Mouse (Mus musculus): ENCODE measurements at regions not wholly inside any gene's neighbourhood (a gene's known extent, or its start where the extent isn't known, plus 50 kb on each side); places are given as distances from the start of the nearest gene placed in this dataset.

DNA sequence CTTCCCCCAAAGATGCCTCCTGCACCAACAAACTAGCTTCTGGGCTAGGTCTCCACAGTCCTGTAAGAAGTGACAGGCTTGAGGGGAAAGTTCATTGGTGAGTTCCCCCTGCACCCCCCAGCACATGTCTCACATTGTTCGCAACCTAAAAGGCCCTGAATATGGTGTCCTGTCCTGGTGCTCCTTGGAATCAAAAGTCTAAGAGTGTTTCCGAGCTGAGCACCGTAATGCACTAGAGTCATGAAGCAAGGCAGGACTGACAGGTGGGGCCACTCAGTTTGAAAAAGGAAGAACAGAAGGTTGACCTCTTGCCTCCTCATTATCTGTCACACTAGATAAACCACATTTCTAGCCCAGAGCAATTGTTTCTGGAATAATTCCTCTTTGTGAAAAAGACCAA lies 650.4 kb upstream of the Igfbp3 start:
- Histone ChIP-seq H3K36me3 (ENCODE audit: control insufficient read depth, insufficient read depth) (no peaks in the 10 kb centered on the region), H3K27ac (ENCODE audit: low read depth, low read length) (no peak overlapping the region)

DNA sequence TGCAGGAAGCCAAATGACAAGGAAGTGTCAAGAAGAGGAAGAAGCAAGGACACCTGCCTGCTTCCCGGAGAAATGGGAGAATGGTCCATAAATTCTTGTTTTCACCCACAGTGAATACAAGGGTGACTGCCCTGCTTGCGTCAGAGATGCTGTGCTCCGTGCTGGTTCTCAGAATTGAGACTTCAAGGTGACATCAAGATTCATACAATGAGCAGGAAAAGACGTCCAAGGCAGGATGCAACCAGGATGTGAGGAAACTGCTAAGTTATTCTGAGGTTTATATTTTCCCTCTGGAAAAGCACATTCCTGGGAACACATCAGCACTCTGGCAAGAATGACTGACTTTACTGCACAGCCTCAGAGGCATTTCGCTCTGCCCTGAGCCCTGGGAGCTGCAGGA lies 650.0 kb upstream of the Igfbp3 start:
- no peaks in the 10 kb centered on the region for H3K36me3 ChIP-seq (ENCODE audit: control insufficient read depth, insufficient read depth)

More for the DNA sequence above, 650.4 kb upstream of the Igfbp3 start:
- H3K4me2 ChIP-seq (replicated peaks; ENCODE audit: low read depth) = no peak overlapping the region
- WGBS = 63% methylated on average over 3 of the region's 3 CpGs
- H3K27me3 ChIP-seq (replicated peaks; ENCODE audit: control insufficient read depth, insufficient read depth, low read length) = no peaks in the 10 kb centered on the region
- H3K9ac ChIP-seq (ENCODE audit: low read depth, low read length) = no peak overlapping the region
- no peak overlapping the region for H3K4me3 ChIP-seq (ENCODE audit: low read depth, low read length)
- no peak for ATAC-seq
- no peaks in the 10 kb centered on the region for H3K9me3 ChIP-seq (ENCODE audit: control insufficient read depth)
- H3K4me1 ChIP-seq (replicated peaks; ENCODE audit: control insufficient read depth, insufficient read depth, low read length) = no peaks in the 10 kb centered on the region
- TF ChIP-seq CTCF (IDR thresholded peaks at IDR 0.05; ENCODE audit: low read depth) = no peak

DNA sequence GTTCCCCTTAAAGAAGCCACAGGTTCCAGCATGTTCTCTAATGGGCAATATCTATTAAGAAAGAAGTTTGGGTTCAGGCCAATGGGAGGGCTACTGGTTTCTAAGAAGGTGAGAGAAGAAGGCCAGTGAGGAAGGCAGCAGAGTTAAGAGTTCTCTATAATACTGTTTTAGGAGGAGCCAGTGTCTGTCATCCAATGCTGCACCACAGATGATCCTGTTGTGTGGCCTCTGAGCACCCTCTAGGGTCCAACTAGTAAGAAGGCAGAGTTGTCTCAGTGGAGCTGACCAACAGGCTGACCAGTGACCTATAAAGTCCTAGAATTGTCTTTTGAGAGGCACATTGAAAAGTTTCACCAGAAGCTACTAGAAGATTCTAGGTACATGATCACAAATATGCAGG lies 648.8 kb upstream of the Igfbp3 start:
- Histone ChIP-seq H3K27ac (ENCODE audit: low read depth, low read length) (no peak overlapping the region), H3K27me3 (replicated peaks; ENCODE audit: control insufficient read depth, insufficient read depth, low read length) (no peaks in the 10 kb centered on the region), H3K4me3 (ENCODE audit: low read depth, low read length) (no peak overlapping the region), H3K36me3 (ENCODE audit: control insufficient read depth, insufficient read depth) (no peaks in the 10 kb centered on the region), H3K9ac (ENCODE audit: low read depth, low read length) (no peak overlapping the region), H3K9me3 (ENCODE audit: control insufficient read depth) (no peaks in the 10 kb centered on the region), H3K4me2 (replicated peaks; ENCODE audit: low read depth) (no peak overlapping the region), H3K4me1 (replicated peaks; ENCODE audit: control insufficient read depth, insufficient read depth, low read length) (no peaks in the 10 kb centered on the region)
- TF ChIP-seq CTCF (IDR thresholded peaks at IDR 0.05; ENCODE audit: low read depth) = peak; percentile 48
- no peak for ATAC-seq

More for the DNA sequence above, 650.0 kb upstream of the Igfbp3 start:
- no peaks in the 10 kb centered on the region for H3K4me1 ChIP-seq (replicated peaks; ENCODE audit: control insufficient read depth, insufficient read depth, low read length)
- 53% methylated on average over 5 of the region's 5 CpGs for WGBS
- no peak overlapping the region for H3K4me2 ChIP-seq (replicated peaks; ENCODE audit: low read depth)
- no peak for TF ChIP-seq CTCF (IDR thresholded peaks at IDR 0.05; ENCODE audit: low read depth)
- H3K27me3 ChIP-seq (replicated peaks; ENCODE audit: control insufficient read depth, insufficient read depth, low read length) = no peaks in the 10 kb centered on the region
- no peak for ATAC-seq
- no peaks in the 10 kb centered on the region for H3K9me3 ChIP-seq (ENCODE audit: control insufficient read depth)
- H3K27ac ChIP-seq (ENCODE audit: low read depth, low read length) = no peak overlapping the region
- H3K9ac ChIP-seq (ENCODE audit: low read depth, low read length) = no peak overlapping the region
- H3K4me3 ChIP-seq (ENCODE audit: low read depth, low read length) = no peak overlapping the region

DNA sequence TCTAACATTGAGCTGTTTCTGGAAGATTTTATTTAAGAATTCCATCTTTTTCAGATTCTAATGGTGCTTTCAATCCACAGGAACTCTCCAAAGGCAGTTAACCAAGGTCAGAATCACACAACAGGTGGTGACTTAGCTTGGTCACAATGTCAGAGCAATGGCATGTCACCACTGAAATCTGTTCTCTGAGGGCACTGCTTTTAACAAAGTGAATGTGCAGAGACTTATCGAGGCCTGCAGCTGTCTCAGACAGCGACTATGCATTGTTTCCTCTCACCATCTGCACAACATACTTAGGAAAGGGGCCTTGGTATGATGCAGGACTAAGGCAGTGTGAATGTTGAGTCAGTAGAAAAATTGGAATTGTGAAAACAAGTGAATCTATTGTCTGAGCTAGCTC lies 638.9 kb upstream of the Igfbp3 start:
- Histone ChIP-seq H3K27ac (ENCODE audit: low read depth, low read length) (no peak overlapping the region), H3K4me3 (ENCODE audit: low read depth, low read length) (no peak overlapping the region), H3K9ac (ENCODE audit: low read depth, low read length) (no peak overlapping the region), H3K9me3 (ENCODE audit: control insufficient read depth) (no peaks in the 10 kb centered on the region), H3K36me3 (ENCODE audit: control insufficient read depth, insufficient read depth) (no peaks in the 10 kb centered on the region), H3K4me1 (replicated peaks; ENCODE audit: control insufficient read depth, insufficient read depth, low read length) (no peaks in the 10 kb centered on the region), H3K27me3 (replicated peaks; ENCODE audit: control insufficient read depth, insufficient read depth, low read length) (no peaks in the 10 kb centered on the region), H3K4me2 (replicated peaks; ENCODE audit: low read depth) (no peak overlapping the region)
- 74% methylated on average over 2 of the region's 2 CpGs for whole genome bisulfite sequencing
- no peak for ATAC-seq
- TF ChIP-seq CTCF (IDR thresholded peaks at IDR 0.05; ENCODE audit: low read depth) = no peak

DNA sequence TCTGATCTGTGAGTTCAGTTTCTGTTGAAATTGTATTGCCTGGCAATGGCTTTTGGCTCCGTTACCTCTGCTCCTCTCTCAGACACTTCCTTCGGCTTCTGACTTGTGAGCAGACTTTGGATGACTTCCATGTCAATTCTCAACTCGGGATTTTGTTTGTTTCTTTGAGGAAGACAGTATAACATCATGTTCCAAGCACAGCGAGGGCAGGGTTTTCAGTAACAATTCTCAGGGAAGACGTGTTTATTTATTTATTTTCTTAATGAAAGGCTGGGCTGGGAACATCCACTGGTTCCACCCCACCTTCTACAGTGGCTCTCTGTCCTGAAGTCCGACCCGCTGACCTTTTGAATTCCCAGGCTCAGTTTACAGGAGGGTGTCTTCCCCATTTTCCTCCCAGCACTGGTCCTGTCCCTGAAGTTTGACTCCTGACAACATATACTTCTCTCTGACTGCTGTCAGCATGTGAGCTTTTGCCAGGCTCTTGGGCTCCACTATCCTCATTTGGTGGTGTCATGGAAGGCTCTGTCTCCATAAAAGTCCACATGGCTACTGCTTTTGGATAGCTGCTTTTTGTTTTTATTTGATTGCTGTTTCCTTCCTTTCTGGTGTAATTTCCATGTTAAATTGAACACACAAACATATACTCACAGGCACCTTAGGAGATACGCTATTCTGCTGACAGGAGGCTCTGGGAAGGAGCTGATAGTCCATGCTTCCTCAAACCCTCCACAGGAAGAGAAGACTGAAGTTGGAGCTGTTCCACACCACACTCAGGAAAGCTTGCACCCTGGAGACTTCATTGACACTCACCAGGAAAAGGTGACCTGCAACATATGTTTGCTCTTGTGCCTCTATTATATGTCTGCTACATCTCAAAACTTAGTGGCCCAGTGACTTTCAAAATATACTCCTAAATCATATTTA lies 624.9 kb upstream of the Igfbp3 start:
- H3K4me3 ChIP-seq (ENCODE audit: low read depth, low read length) = no peak overlapping the region
- H3K36me3 ChIP-seq (ENCODE audit: control insufficient read depth, insufficient read depth) = no peaks in the 10 kb centered on the region
- no peak overlapping the region for H3K27ac ChIP-seq (ENCODE audit: low read depth, low read length)
- no peak overlapping the region for H3K4me2 ChIP-seq (replicated peaks; ENCODE audit: low read depth)
- H3K9ac ChIP-seq (ENCODE audit: low read depth, low read length) = no peak overlapping the region
- WGBS = 55% methylated on average over 8 of the region's 8 CpGs
- H3K9me3 ChIP-seq (ENCODE audit: control insufficient read depth) = no peaks in the 10 kb centered on the region
- ATAC-seq = no peak
- no peak for TF ChIP-seq CTCF (IDR thresholded peaks at IDR 0.05; ENCODE audit: low read depth)
- H3K27me3 ChIP-seq (replicated peaks; ENCODE audit: control insufficient read depth, insufficient read depth, low read length) = no peaks in the 10 kb centered on the region
- no peaks in the 10 kb centered on the region for H3K4me1 ChIP-seq (replicated peaks; ENCODE audit: control insufficient read depth, insufficient read depth, low read length)

DNA sequence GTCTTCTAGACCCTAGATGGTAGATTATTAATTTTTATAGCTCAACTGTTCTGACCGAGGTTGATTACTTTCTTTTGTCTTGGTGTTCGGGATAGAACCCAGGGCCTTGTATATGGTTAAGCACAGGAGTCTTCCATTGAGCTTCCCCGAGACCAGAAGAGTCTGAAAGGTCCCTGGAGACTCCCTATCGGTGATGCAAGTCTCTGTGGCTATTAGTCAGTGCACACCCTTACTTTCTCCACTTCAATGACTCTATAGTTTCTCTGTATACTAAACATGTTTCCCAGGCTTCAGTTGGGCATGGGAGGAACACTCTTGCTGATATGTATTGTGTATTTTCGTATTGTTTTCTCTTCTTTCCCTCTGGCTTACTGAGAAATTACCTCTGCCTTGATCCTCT lies 623.8 kb upstream of the Igfbp3 start:
- 80% methylated on average over 5 of the region's 5 CpGs for WGBS
- H3K9ac ChIP-seq (ENCODE audit: low read depth, low read length) = no peak overlapping the region

More for the DNA sequence above, 623.8 kb upstream of the Igfbp3 start:
- ATAC-seq = no peak
- Histone ChIP-seq H3K27me3 (replicated peaks; ENCODE audit: control insufficient read depth, insufficient read depth, low read length) (no peaks in the 10 kb centered on the region), H3K27ac (ENCODE audit: low read depth, low read length) (no peak overlapping the region), H3K4me2 (replicated peaks; ENCODE audit: low read depth) (no peak overlapping the region), H3K4me3 (ENCODE audit: low read depth, low read length) (no peak overlapping the region), H3K9me3 (ENCODE audit: control insufficient read depth) (no peaks in the 10 kb centered on the region), H3K4me1 (replicated peaks; ENCODE audit: control insufficient read depth, insufficient read depth, low read length) (no peaks in the 10 kb centered on the region), H3K36me3 (ENCODE audit: control insufficient read depth, insufficient read depth) (no peaks in the 10 kb centered on the region)
- no peak for TF ChIP-seq CTCF (IDR thresholded peaks at IDR 0.05; ENCODE audit: low read depth)

Data from intestine, postnatal 0 days (tissue).